Mouse (Mus musculus): ENCODE measurements around the gene Plekha5.

The Plekha5 gene

GRCm38 (mm10) chr6:140455851-140456250 is 32.0 kb downstream of the Plekha5 start:
- DNase-seq (ENCODE audit: extremely low spot score, low spot score), result no peak

DNA sequence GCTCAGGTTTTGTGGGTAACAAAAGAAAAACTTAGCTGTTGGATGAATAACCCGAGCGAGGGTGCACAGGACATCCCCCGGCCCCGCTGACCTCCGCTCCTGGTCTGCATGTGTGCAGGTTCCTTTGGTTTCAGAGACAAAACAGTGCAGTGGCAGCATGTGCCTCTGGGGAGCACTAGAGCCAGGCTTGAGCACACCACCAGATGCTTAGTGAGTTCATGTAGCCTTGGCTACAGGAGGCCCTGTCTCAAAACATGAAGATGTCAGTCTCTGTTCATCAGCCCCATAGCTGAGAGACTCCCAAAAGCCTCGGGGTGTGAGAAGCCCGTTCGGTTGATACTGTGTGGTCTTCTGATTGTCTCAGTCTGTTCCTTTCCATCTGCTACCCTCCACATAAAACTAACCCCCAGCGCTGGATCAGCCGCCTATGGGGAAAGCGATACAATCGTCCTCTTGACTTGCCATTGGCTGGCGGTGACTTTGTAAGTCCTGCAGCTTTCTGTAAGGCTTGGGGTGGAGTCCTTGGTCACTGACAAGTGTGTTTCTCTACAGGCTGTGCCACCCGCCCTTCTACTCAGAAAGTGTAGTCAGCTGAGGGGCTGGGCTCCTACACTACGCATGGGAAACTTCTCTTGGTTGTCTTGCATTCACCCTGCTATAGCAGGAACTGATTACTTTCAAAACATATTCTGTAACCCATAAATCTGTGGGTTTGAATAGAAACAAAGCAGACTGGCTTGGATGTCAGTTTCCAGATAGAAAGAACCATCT is 32.7 kb downstream of the Plekha5 start:
- no peak for DNase-seq (ENCODE audit: extremely low spot score, low spot score)

DNA sequence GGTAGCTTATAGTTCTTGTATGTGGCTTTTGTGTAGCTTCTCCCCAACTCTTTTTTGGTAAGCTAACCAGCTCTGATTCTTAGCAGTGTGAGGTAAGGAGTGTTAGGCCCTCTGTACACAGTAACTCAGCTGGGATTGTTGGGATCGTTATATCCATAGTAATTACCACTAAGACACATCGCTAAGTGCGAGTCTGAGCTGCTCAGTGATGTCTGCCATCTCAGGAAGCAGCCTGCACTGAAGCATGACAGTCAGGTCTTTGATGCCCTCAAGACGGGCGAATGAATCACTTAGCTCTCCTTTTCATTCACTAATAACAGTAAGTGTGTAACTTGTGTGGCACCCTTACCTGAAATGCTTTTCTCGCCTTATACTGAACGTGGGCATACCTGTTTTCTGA is 36.5 kb downstream of the Plekha5 start:
- DNase-seq (ENCODE audit: extremely low spot score, low spot score), result no peak

DNA sequence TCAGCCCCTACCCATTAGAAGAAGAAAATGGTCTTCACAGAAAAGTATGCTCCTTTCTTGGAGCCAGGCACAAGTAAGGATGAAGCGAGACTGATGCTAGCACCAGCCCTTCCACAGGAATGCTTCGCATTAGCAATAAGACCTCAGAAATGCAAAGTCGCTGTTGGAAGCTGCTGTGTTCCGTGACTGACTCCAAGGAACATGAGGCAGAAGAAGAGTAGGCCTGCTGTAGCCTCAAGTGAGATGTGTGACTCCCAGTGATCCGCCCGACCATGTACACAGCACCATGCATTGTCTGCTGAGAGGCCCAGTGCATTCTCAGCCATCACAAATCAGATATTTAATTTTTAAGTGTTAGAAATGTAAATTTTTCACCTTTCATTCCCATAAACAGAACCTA is 41.0 kb downstream of the Plekha5 start:
- DNase-seq (ENCODE audit: extremely low spot score, low spot score), result no peak

DNA sequence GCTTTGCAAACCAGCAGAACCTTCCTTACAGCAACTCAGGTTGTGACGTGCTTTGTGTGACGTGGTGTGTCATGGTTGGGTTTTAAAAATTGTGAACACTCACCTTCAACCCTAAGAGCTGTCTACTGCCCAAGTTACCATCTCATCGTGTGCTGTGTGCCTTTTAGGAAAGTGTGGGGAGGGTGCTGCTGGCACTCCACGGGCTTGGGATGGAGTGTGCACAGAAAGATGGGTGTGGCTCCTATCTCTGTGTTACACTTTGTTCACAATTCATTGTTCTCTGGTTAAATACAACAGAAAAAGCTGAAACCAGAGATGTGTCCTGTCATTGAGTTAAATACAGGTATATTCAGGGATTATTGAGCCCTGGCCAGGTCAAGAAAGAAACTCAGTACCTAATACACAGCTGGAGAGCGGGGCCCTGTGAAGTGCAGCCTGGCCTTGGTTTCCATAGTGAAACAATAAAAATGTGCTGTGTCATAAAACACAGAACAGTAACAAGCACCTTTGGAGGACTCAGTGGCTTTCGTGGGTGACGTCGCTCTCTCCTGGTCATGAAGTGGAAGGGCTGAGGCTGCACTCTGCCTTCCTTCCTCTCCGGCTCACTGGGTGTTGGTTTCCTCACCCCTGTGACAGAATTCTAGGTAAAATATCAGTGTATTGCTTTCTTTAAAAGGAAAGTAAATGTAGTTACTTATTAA is 42.2 kb downstream of the Plekha5 start:
- DNase-seq (ENCODE audit: extremely low spot score, low spot score), result no peak

- DNase-seq (ENCODE audit: extremely low spot score, low spot score), result no peak
Observed at GRCm38 (mm10) chr6:140466841-140467240, 43.0 kb downstream of the Plekha5 start.

GRCm38 (mm10) chr6:140467851-140468250 is 44.0 kb downstream of the Plekha5 start:
- no peak for DNase-seq (ENCODE audit: extremely low spot score, low spot score)

GRCm38 (mm10) chr6:140469791-140470190 is 45.9 kb downstream of the Plekha5 start:
- DNase-seq (ENCODE audit: extremely low spot score, low spot score), result no peak

DNA sequence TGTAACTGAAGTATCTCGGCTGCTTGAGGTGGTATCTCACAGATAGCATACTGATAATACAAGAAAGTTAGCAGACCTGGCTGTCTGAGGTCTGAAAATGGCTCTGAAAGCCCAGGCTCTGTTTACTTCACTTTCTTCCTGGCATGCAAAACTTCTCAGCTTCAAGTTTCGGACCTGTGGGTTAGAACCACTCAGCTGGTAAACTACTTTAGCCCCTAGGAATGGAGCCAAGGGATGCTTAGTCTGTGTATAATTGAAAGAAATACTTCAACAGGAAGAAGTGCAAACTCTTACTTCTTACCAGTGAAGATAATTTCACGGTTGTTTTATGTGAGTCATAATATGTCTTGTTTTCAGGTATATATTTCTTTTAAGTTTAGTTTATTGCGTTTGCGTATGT is 47.9 kb downstream of the Plekha5 start:
- DNase-seq (ENCODE audit: extremely low spot score, low spot score), result no peak

DNA sequence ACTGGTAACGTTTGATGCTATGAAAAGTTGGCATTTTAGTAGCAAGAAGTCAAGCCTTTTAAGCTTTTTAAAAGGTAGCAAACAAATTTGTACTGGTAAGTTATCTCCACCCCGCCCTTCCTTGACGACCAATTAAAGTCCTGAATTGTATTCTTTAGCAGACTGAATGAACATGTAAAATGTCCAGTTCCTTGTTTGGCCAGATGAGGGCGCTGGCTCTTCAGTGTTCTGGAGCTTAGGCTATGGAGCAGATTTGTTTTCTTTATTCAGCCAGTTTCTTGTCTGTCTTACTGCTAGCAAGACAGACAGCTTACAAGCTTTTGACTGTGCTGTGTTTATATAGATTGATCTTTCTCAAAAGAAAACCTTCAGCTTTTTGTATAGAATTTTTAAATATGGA is 48.5 kb downstream of the Plekha5 start:
- peak; percentile 38 for DNase-seq (ENCODE audit: extremely low spot score, low spot score)

GRCm38 (mm10) chr6:140475393-140476087 is 51.7 kb downstream of the Plekha5 start:
- DNase-seq (ENCODE audit: extremely low spot score, low spot score), result no peak

DNA sequence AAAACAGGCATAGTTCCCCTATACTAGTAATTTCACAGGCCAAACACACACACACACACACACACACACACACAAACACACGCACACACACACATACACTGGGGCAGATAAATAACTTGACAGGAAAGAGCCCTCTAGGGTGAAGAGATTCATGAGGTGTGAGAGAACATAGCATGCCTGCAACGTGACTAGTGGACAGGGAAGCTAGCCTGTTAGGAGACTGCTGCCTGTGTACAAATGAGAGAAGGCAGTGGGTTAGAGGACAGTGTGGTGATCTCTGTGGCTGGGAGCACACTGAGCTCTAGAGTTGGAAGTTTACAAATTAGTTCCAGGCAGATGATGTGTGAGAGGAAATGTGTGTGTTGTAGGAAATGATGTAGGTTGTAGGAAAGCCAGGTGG is 53.1 kb downstream of the Plekha5 start:
- DNase-seq (ENCODE audit: extremely low spot score, low spot score), result no peak

DNA sequence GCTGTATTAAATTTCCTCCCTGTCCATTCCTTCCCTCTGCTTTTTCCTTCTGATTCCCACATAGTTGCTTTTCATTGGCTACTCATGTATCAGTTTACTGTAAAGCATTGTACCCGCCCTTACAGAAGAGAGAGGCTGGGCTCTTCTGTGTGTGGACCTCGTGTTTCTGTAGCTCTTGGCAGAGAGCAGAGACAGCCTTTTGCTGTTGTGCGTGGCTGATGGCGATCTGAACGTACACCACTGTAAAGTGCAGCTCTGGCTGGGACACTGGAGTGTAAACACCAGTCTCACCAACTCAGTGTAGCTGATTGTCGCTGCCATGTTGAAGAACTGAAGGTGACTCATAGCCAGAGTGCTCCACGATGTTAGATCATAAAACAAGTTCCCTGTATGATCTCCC is 54.2 kb downstream of the Plekha5 start:
- DNase-seq (ENCODE audit: extremely low spot score, low spot score), result no peak

DNA sequence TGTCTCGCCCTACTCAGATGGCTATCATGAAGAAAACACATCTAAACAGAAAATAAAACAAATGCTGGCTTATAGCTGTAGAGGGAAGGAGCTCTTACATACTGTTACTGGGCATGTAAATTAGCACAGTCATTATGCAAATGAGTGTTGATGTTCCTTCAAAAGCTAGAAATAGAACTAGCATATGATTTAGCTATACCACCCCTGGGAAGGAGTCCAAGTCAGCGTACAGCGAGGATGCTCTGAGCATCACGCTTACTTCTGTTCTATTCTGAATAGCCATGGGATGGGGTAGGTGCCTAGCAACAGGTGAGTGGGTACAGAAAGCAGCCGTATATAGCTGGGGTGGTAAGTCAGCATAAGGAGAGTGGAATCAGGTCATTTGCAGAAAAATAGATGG is 55.1 kb downstream of the Plekha5 start:
- no peak for DNase-seq (ENCODE audit: extremely low spot score, low spot score)

DNA sequence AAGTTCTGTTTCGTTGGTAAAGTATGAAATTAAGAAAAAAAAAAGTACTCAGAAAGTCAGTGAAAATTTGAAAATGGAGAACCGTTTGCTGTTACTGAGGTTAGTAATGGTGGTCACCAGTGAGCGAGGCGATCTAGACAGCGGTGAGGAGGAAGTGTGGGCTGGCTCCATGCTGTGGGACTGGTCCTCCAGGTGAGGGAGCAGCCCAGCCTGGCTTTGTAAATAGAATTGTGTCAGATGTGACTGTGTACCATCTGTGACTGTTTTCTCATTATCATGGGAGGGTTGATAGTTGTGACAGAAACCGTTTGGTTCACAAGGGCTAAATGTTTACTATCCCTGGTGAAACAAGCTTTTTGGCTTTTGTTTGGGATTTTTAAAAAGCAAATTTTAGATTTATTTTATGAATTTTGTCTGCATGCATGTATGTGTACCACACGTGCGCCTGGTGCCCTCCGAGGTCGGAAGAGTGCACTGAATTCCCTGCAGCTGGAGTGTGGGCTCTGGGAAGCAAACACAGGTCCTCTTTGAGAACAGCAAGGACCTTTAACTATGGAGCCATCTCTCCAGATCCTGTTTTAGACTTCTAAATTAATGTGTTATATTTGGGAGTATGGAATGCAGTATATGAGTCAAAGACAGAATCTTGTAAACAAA is 56.7 kb downstream of the Plekha5 start:
- no peak for DNase-seq (ENCODE audit: extremely low spot score, low spot score)

GRCm38 (mm10) chr6:140481701-140482460 is 58.0 kb downstream of the Plekha5 start:
- no peak for DNase-seq (ENCODE audit: extremely low spot score, low spot score)

DNA sequence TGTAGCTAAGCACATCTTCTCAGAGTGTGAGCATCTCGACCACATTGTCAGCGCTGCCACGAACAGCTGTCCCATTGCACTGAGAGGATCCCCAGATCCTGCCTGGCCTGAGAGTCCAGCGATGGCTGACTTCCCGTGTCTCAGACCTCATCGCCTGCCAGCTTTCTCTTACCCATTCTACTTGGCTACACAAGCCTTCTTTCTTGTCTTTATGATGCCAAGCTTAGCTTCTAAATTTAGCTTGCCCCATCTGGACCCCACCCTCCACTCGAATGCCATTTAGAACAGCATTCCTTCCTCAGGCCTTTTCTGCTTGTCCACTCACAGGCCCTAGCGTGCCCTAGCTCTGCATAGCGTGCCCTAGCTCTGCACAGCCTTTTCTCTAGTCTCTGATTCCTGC is 60.3 kb downstream of the Plekha5 start:
- DNase-seq (ENCODE audit: extremely low spot score, low spot score), result no peak

DNA sequence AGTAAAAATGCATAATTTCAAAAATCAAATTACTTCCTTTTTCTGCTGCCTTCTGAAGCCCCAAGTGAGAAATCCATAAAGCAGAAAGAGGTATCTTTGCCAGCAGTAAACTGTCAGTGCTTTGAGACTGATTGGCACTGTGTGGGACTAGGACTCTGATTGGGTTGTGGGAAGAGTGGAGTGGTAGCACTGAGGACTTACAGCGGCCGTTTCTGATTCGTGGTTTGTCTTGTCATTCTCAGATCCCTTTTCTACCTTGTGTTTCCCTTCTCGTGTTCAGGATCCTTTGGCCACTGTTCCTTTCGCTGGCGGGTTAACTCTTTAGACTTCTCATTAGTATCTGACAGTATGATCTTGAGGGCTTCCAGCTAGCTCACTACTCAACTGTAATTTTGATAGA is 61.8 kb downstream of the Plekha5 start:
- DNase-seq (ENCODE audit: extremely low spot score, low spot score), result no peak

DNA sequence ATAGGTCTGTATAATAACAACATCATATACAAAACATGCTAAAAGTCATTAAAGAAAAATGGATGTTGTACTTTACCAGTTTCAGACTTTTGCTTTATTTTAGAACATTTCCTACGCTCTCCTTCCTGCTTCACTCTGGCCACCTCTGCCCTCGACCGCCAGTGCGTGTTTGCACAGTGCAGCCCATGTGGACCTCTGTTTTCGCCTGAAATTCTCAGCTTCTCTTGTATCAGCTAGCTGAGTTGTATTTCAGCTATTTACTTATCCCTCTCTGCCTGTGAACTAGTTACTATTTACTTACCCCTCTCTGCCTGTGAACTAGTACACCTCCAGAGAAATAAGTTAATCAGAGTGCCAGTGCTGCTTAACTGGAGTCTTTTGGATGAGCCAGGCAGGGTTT is 62.8 kb downstream of the Plekha5 start:
- no peak for DNase-seq (ENCODE audit: extremely low spot score, low spot score)

DNA sequence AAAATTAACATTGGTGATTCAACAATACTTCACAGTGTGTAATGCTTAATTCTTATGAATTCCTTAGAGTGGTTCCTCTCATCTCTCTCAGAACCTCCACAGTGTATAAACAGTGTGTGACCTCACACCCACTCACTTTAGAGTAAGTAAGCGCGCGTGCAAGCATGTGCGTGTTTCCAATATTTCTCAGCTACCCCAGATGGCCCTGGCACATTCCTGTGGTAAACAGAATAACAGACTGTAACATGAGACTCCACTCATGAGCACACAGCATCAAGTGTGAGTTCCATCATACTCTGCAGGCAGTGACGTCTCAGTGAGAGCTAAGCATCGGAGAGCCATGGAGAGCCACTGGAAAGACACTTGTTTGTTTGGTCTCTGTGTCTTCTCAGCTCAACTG is 63.6 kb downstream of the Plekha5 start:
- DNase-seq (ENCODE audit: extremely low spot score, low spot score), result no peak

DNA sequence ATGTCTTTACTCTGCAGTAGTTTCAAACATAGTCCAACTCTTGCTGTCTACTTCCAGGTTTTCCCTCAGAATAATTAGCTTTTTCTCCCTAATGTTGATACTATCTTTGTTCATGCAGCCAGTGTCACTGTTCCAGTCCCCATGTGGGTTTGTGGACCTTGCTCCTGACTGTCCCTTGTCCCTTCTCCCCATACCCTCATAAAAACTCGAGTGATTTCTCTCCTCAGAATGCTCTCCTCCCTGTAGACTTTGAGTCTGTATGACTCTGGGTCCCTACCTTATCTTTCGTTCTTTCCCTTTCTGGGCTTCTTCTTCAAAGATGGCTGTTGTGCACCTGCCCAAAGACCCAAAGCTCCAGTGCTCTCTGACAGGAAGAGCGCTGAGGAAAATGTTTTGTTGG is 64.8 kb downstream of the Plekha5 start:
- no peak for DNase-seq (ENCODE audit: extremely low spot score, low spot score)
